Comparison of ENCODE assay signal across 13 mouse cellular contexts in the genomic region with DNA sequence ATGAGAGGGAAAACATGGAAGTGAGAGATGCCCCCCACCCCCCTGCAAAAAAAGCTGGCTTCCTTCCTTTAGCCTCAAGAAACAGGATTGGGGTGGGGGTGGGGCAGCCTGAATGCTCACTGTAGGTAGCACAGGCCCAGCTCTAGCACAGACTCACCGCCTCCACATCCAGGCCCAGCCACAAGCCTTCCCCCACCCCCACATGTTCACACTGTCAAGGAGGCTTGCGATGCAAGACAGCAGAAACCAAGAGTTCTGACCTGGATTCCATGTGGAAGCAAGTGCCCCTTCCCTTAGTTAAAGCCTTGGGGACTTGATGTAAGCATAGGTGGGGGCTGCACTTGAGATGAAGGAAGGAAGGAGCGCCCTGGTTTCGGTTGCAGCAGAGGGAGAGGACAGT. TPM values are rescaled to one million over a fixed set of nuclear protein-coding genes. Genes with fewer than 3 reads are reported as not detected.
DNase-seq lines count a peak whose midpoint lies in the region; ATAC-seq lines count a peak whose summit lies in the region.
"Had no signal": no experiment of that assay in that cellular context is flagged by ENCODE, and none has a peak within 500 bp of the region (broad histone marks: within the 10 kb centered on the region; RNA-seq: fewer than 3 reads in every experiment).

No protein-coding gene starts in this region.

- H3K27me3 ChIP-seq in heart, embryonic 13.5 days (replicated peaks): no peaks in the 10 kb centered on the region
- H3K27me3 ChIP-seq in lung, embryonic 16.5 days (ENCODE audit: control insufficient read depth, insufficient read depth, low read depth, low read length): no peaks in the 10 kb centered on the region
- no peaks in the 10 kb centered on the region for H3K27me3 ChIP-seq in neural tube, embryonic 14.5 days (ENCODE audit: control insufficient read depth, insufficient read depth, low read length)
- H3K27me3 ChIP-seq: limb, embryonic 15.5 days had no signal

- H3K4me2 ChIP-seq in heart, embryonic 13.5 days: no peak overlapping the region
- H3K4me2 ChIP-seq in lung, embryonic 16.5 days (ENCODE audit: low read depth, low read length): no peak overlapping the region
- H3K4me2 ChIP-seq in neural tube, embryonic 14.5 days (ENCODE audit: low read depth, low read length): no peak overlapping the region
- H3K4me2 ChIP-seq: limb, embryonic 15.5 days had no signal

- H3K4me3 ChIP-seq in heart, embryonic 13.5 days: no peak overlapping the region
- no peak overlapping the region for H3K4me3 ChIP-seq in lung, embryonic 16.5 days (ENCODE audit: low read length)
- no peak overlapping the region for H3K4me3 ChIP-seq in neural tube, embryonic 14.5 days (ENCODE audit: low read depth, low read length)
- H3K4me3 ChIP-seq: gastrocnemius, adult 2 months; limb, embryonic 15.5 days had no signal

- DNase-seq in heart, postnatal 4 days: no peak
- no peak for DNase-seq in lung, postnatal 10 days
- no peak for DNase-seq in thymus, postnatal 4 days
- DNase-seq: gastrocnemius, adult 2 months; kidney, postnatal 14 days; thymus, postnatal 25 days had no signal

- peak overlapping the region; percentile 42; the same call in 1 of the 2 replicates for H3K27ac ChIP-seq in heart, embryonic 13.5 days (replicated peaks)
- H3K27ac ChIP-seq in lung, embryonic 16.5 days (ENCODE audit: low read length): no peak overlapping the region
- H3K27ac ChIP-seq in neural tube, embryonic 14.5 days (ENCODE audit: low read depth, low read length): no peak overlapping the region
- H3K27ac ChIP-seq: limb, embryonic 15.5 days had no signal

- no peaks in the 10 kb centered on the region for H3K9me3 ChIP-seq in heart, embryonic 13.5 days
- no peaks in the 10 kb centered on the region for H3K9me3 ChIP-seq in lung, embryonic 16.5 days (ENCODE audit: control insufficient read depth, low read length)
- no peaks in the 10 kb centered on the region for H3K9me3 ChIP-seq in neural tube, embryonic 14.5 days (ENCODE audit: control insufficient read depth, low read length)
- H3K9me3 ChIP-seq: limb, embryonic 15.5 days had no signal

- no peaks in the 10 kb centered on the region for H3K36me3 ChIP-seq in heart, embryonic 13.5 days
- no peaks in the 10 kb centered on the region for H3K36me3 ChIP-seq in lung, embryonic 16.5 days (ENCODE audit: control insufficient read depth, insufficient read depth, low read length)
- no peaks in the 10 kb centered on the region for H3K36me3 ChIP-seq in neural tube, embryonic 14.5 days (ENCODE audit: control insufficient read depth, insufficient read depth, low read length)
- H3K36me3 ChIP-seq: limb, embryonic 15.5 days had no signal

- H3K4me1 ChIP-seq in heart, embryonic 13.5 days: peaks cover 47% of the 10 kb centered on the region
- peaks cover 21% of the 10 kb centered on the region for H3K4me1 ChIP-seq in lung, embryonic 16.5 days (replicated peaks; ENCODE audit: control insufficient read depth, insufficient read depth, low read length)
- H3K4me1 ChIP-seq in neural tube, embryonic 14.5 days (ENCODE audit: control insufficient read depth, insufficient read depth, low read length): peaks cover 6% of the 10 kb centered on the region; the same call in 1 of the 2 replicates

- ATAC-seq in heart, embryonic 13.5 days (ENCODE audit: extremely low read depth, insufficient number of reproducible peaks, low FRiP score, low TSS enrichment): no peak
- ATAC-seq in lung, embryonic 16.5 days (ENCODE audit: low read depth): peak; percentile 52; the same call in 1 of the 2 replicates
- ATAC-seq in granulocyte monocyte progenitor cell, adult 5-6 weeks (replicated peaks; ENCODE audit: poor library complexity, severe bottlenecking): peak; percentile 23; the same call in 1 of the 2 replicates
- peak; percentile 49; the same call in 1 of the 2 replicates for ATAC-seq in neural tube, embryonic 14.5 days (ENCODE audit: low read depth)
- no peak for ATAC-seq in megakaryocyte progenitor cell, adult 5-6 weeks (replicated peaks; ENCODE audit: poor library complexity)

- H3K9ac ChIP-seq in heart, embryonic 13.5 days: 0 out of 2 replicates have a peak overlapping the region, but pooled peaks have one; percentile 24
- no peak overlapping the region for H3K9ac ChIP-seq in lung, embryonic 16.5 days (ENCODE audit: low read length)
- no peak overlapping the region for H3K9ac ChIP-seq in neural tube, embryonic 14.5 days (replicated peaks; ENCODE audit: low read depth, low read length)
- H3K9ac ChIP-seq: limb, embryonic 15.5 days had no signal

- 39% methylated on average over 4 of the region's 4 CpGs for WGBS in heart, embryonic 13.5 days
- WGBS in lung, embryonic 16.5 days: 43% methylated on average over 4 of the region's 4 CpGs
- WGBS in neural tube, embryonic 14.5 days: 60% methylated on average over 4 of the region's 4 CpGs

RNA-seq across cellular contexts. Expression of a gene that starts 22.8 kb away (rescaled TPM):
- polyA plus RNA-seq in heart, embryonic 13.5 days (2015; fragmentation: Nextera tagmentation; extraction: Ambion mirVana): not detected in 2 replicates
- not detected for total RNA-seq in heart, postnatal 4 days (2021)
- polyA plus RNA-seq in lung, embryonic 16.5 days (2015; fragmentation: Nextera tagmentation; extraction: Ambion mirVana): not detected in 2 replicates
- total RNA-seq in granulocyte monocyte progenitor cell, adult 5-6 weeks (2014; fragmentation: Nextera tagmentation): not detected in 2 replicates
- total RNA-seq in granulocyte monocyte progenitor cell, adult 5-6 weeks (2017): not detected in 2 replicates
- not detected in 2 replicates for polyA plus RNA-seq in neural tube, embryonic 14.5 days (2014; fragmentation: Nextera tagmentation; extraction: Ambion mirVana)
- not detected in 2 replicates for total RNA-seq in megakaryocyte progenitor cell, adult 5-6 weeks (2015)
- not detected in 2 replicates for total RNA-seq in megakaryocyte progenitor cell, adult 5-6 weeks (2017)
- total RNA-seq: adrenal gland, adult 18-20 months; gastrocnemius, adult 2 months had no signal
- polyA plus RNA-seq: limb, embryonic 15.5 days had no signal

Comparison
In these comparisons a context has a peak if more than half of its experiments do, and no peak if none do; other contexts are left out.
1. ATAC-seq: peak in lung, embryonic 16.5 days (single experiment), granulocyte monocyte progenitor cell, adult 5-6 weeks (single experiment) and neural tube, embryonic 14.5 days (single experiment); none in heart, embryonic 13.5 days (single experiment) and megakaryocyte progenitor cell, adult 5-6 weeks (single experiment).